Mouse (Mus musculus): ENCODE data around the gene Jarid2.

GRCm38 (mm10) chr13:44890612-44891011 lies 161.3 kb downstream of the Jarid2 start:
- TF ChIP-seq MAFK (IDR thresholded peaks at IDR 0.05; ENCODE audit: insufficient read depth, low read depth, low read length) (no peak), CHD2 (IDR thresholded peaks at IDR 0.05; ENCODE audit: low read depth, low read length) (no peak), HCFC1 (IDR thresholded peaks at IDR 0.05; ENCODE audit: borderline replicate concordance, insufficient read depth, low read length) (no peak), ZC3H11A (IDR thresholded peaks at IDR 0.05; ENCODE audit: borderline replicate concordance, low read depth, low read length) (no peak)

Data from ES-E14 (cell line).